Mouse (Mus musculus) cerebellum, adult 9-10 months (tissue): Measurements from ENCODE around the gene Elmo1.

Experiments used
- DNase-seq: peaks from one replicate; pipeline ENCODE4 v3.0.0; 2022

The Elmo1 gene

DNA sequence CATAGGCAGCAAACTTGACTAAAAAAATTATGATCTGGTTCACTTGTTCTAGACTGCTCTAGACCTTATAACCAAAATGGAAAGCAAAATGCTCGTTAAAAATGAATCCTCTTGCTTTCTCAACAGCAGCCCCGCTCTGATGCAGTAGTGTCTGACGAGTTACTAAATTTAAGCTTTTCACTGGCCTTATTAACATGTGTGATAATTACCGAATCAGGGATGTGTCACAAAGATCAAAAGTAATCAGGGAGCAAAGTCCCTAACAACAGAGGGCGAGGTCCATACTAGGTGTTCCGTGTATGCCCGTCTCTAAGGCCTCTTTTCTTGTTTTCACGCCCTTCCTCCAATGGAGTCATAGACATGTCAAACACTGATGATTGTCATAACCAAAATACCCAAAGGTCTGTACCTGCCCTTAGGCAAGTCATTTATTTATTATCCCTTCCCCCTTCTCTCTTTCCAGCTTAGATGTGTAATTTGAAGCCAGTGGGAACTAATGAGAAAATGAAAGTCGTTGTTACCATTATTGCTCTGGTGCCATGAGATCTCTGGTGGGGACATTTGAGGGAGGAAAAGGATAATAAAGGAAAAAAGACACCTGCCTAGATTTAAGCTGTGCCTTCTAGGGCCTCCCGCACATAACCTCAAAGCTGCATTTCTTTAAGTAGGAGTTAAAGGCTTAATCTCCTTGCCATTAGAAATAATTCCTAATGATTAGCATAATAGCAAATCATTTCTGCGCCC is 316.2 kb downstream of the Elmo1 start:
- DNase-seq: no peak

DNA sequence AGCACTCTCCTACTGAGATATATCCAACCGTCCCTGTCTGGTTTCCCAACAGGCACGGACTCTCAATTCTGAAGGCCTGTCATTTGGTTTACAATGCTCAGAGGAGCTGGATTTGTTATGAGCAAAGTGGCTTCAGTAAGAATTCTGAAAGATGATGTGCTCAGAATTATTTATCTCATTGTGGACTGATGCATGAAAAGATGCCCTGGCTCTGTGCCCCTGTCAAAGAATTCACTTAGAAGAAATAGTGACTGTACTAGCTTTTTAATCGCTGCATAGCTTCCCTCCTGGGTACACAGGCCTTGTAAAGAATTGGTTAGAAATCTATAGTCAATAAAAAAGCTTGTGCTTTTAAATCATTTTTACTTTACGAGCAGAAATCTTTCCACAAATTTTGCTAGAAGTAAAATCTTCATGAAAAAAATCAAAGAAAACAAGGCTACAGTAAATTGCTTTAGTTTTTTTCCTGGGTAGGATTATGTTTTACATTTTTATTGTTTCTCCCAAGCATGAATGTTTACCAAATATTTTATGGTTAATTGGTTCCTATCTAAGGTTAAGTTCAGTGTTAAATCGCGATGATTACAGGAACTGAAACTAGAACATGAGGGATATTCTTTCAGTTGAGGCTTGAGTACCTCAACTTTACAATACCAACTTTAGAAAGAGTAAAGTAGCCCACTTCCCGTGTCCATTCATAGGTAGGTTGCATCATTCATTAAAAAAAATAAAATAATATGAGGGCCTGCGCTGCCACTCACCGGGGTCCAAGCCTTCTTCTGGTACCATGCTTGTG is 320.1 kb downstream of the Elmo1 start:
- no peak for DNase-seq

DNA sequence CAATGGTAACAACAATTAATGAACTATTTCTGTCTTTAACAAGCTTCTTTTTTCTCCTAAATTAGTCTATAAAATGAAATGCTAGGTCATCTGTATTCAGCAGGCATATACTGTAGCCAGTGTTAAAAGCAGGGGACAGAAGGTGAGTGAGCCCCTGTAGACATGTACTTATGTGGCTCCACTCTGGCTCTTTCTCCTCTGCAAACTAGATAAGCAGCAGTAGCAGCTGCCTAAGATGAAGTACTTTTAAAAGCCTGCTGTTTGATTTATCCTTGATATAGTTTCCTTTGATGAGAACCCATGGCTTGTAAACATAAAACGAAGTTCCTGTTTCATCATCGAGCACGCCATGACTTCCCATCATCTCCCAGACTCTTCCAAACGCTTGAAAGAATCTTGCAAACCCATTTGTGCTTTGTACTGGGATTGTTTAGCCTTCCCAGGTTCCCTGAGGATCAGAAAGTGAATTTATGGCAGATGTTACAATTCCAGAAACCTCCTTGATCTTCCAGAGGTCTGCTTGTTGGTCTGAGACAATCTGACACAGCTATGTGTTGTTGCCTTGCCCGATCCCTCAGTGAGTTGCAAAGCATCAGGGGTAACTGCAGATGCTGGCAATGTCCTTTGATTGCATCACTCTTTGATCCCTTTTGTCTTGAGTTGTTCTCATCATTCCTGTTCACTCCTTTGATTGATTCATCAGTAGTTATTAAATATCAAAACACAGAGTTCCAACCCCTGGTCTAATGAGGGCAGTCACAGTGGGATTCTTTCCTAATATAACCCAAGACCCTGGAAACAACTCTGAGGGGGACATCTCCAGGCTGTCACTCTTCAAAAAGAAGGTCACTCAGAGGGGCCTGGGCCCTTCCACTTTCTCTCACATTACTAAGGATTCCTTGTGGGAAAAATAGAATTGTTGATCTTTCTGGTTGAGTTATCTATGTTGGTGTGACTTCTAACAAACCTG is 326.6 kb downstream of the Elmo1 start:
- no peak for DNase-seq

DNA sequence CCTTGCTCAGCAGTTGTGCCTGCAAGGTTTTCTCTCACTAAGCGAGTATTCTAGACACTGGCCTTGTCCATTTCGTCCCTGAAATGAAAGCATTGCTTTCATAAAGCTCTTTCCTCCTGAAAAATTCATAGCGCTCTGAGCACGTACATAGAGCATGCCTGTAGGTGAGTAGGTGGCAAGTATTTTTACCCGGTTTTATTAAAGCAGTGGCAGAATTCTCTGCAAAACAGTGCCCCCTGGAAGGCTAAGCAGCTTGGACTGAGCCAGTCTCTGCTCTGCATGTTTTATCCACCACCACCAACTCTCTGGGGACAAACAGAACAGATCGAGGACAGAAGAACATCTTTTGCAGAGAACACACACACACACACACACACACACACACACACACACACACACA is 340.6 kb downstream of the Elmo1 start:
- DNase-seq: no peak

DNA sequence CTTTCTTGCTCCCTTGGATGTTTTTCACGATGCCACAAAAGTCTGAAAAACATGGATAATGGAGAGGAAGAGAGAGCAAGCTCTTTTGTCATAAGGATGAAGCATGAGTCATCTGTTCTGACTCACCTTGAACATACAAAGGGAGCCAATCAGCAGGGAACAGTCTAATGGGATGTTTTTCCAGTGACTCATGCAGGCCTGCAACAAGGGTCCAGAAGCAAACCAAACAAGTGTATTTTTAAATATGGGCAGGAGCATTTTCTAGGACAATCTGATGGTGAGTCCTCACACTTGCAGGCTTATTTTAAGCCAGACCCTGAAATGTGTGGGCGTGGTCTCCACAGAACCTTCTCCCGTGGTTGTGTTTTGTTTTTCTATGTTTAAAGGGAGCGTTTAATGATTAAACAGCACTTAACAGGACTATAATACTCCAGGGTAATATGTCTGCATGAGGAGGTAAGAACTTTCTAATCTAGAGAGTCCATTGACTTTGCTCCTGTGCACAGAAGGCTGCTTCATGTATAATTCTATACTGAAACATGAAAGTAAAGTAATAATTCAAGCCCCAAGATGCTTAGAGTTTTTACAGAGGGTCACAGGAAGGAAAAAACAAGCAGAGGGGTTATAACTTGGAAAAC is 342.9 kb downstream of the Elmo1 start:
- no peak for DNase-seq

DNA sequence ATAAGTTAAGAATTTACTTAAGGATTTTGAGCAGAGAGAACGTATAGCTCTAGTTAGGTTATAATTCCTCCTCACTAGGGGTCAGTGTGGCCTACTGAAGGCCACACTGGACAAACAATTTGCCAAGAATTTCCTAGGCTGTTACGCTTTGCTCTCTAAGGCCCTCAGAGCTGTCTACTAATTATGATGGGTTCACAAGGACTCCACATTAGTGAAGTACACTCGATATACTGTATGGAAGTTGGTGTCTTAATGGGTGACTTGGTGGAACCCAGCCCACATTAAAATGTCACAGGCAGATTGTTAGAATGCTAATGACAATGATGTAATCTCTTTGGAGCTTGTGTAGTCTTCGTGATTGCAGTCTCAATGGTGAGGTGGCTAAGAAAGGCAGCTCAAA is 343.7 kb downstream of the Elmo1 start:
- DNase-seq: peak; percentile 42

DNA sequence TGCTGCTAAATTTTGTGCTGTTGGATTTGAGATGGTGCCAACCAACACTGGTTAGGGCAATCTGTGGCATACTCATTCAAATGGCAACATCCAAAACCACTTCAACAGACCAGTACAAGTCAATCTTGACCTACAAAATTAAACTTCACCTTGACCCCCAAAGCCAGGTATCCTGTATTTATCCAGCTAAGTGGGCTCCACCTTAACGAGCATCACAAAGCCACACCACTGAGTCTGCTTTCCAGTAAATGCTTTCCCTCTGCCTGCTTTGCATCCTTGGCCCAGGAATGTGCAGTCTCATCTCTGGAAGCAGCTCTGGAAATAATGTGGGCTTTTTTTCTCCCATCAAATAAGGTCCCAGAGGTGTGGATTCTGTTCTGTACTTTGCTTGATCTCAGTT is 349.1 kb downstream of the Elmo1 start:
- DNase-seq: no peak

DNA sequence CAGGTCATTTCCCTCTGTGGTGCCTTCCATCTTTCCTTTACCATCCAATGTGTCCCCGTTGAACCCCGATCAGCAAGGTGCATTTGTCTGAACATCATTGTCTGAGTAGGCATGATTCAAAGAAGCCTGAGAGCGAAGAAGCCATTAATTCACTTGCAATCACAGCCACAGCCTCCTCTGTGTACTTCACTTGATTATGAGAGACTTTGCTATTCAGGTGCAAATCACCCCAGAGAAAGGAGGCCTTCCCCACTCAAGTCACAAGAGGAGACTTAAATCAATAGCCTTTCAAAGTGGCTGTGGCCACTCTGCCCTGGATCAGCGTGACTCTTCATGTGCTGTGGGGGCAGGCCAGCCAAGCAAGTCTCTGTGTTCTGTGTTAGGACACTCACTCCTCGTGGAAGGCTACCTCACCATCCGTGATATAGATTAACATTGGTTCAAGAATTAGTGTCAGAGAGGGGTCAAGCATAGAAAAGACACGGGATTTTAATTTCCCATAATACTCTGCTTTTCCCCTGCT is 360.5 kb downstream of the Elmo1 start:
- DNase-seq: no peak

DNA sequence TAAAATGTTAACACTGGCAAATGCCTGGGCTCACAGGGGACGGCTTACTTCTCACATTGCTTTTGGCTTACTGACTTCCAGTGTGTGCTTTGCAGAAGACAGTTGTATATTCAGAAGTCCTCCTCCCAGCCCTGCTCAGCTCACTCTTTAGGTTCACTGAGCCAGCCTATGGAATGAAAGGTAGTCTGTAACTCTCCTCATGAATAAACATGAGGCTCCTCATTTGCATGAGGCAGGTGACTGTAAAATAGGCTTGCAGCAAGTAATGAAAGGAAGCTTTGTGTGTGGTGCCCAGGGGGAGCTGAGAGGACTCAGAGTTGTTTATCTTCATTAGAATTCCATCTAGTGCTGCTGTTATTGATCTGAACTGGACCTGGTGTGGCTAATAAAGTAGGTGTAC is 364.0 kb downstream of the Elmo1 start:
- DNase-seq: no peak

DNA sequence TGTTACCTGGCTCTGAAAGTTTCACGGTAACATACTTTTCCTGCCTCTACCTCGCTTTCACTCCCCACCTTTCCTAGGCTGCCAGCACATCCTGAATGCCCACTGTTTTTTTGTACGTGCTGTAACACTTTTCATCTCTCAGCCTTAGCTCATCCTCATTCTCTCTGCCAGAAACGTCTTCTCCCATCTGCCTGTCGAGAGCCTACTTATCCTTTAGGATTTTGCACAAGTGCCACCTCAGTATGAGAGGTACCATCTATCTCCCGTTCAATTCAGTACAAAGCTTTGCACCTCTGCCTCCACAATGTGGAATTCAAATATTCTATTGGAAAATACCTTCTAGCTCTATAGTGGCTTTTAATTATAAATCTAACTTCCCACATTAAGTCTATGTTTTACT is 369.7 kb downstream of the Elmo1 start:
- peak; percentile 70 for DNase-seq

DNA sequence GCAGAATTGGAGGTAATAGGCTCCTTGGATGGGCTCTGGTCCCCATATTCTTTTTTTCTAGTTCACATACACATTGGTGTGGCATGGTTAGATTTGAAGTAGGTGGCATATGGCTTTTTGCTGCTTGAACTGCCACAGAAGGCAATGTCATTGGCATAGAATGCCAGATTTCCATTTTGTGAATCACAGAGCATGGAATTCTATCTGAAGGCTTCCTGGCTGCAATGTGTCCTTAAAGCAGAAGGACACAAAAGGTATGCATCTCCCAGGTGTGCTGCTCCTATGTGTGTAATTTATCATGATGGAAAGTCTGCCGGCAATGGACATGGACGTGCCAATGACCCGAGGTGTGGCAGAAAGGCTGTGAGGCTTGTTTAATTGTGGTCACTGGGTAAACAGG is 371.2 kb downstream of the Elmo1 start:
- peak; percentile 93 for DNase-seq

DNA sequence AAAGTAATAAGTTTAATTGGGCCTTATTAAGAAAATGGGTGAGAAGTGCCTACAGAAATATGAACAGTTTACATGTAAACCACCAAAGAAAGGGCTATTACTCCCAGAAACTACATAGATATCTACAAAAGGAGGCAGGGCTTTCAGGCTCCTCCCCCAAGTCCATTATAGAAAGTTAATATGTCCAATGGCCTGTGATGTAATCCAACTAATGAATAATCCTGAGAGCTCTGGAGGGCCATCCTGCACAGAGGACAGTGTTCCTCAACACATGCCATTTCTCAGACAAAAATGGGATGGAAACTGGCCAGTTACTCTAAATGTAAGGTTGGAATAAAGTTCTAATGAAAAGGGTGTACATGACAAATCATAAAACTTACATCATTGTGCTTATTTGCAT is 373.8 kb downstream of the Elmo1 start:
- DNase-seq: no peak

DNA sequence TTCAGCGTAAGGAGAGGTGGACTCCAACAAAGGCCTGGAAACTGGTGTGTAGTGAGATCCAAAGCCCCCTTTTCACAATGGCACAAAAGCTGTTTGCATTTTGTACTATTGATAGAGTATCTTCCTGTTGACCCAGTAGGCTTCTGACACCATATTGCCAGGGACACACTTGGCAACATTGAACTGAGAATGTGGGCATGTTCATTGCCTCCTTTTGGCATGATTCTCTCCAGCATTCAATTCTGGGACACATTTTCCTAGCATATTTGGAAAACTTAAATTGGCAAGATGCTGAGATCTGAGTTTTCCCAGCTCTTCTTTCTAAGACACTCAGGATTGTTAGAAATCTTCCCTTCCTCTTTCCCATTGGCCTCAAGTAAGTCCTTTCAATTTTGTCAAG is 377.0 kb downstream of the Elmo1 start:
- no peak for DNase-seq

DNA sequence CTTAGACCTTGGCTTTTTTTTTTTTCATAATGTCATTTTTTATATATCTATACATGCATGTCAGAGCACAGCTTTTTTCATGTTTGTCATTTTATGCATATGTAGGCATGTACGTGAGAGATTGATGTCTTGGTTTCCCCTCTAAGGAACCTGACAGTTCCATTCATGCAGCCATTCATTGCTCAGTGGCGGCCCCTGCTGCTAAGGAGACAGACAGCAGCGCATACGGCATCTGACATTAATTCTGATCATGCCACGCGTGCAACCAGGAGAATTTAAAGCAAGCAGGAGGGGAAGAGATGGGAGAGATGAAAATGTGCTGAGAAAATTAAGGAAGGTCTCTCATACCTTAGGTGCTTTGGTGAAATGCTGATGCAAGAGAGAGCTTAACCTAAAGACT is 381.3 kb downstream of the Elmo1 start:
- DNase-seq: peak; percentile 92

DNA sequence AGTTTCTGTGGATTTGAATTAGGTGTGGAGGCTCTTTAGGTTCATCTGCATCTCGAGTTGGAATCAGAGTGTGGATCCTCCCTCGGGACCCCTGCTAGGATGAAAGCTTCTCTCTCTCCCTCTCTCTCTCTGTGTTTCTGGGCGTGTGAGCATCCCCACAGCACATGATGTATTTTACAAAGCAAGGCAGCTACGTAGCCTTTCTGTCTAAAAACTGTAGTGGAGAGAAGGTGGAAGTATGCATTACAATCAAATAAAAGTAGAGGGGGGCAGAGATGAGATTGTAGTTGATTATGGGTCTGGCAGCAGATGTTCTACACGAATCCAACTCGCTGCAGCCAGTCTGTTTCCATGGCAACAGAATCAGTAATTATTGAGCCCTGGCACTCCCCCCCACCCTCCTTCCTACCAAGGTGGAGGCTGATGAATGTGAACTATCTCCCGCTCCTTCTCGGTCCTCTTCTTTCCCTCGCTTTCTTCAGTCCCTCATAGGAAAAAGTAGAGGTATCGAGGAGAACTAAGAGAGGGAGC is 382.0 kb downstream of the Elmo1 start:
- peak; percentile 73 for DNase-seq

DNA sequence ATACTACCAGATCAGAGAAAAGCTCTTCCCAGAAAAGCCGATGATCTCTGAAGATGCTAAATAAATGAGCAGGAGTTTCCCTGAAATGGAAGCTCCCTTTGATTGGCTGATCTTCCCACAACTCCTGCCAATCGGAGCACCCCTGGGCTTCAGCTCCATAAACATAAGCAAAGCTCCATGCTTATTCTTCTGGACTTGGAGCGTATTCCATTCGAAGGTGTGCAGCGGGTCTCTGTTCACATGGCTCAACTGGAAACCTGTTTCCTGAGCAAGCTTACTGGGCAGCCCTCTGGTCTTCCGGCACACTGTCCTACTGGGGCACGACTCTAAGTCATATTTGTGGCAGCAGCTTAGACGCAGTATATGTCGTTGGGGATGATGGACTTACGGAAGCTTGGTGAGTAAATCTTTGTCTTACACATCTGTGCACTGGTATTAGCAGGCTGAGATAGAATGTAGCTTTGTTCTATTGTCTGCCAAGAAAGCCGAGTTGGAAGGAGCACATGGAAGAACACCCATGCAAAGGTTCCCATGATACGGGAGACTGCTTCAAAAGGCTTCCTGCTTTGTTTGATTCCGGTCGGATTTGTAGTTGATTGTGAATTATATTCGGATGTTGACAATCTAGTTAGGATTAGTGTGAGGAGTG is 382.6 kb downstream of the Elmo1 start:
- peak; percentile 85 for DNase-seq

DNA sequence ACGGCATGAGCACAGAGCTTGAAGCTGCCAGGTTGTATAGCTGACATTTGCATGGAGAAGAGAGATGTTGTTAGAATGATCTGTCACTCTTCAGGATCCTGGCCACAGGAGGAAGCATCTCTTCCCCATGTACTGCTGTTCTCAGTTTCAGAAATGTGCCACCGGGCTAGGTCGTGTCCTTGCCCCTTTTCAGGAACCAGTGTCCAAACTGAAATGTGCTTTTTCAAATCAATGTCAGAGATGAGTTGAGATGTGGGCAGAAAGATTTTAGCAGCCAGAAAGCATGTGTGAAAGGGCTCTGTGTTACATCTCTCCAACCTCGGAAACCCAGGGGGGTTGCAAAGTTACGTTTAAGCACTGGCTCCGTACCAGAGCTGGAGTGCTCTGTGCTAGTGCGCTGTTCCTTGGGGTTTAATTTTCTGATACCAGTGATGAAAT is 383.3 kb downstream of the Elmo1 start:
- DNase-seq: peak; percentile 51

DNA sequence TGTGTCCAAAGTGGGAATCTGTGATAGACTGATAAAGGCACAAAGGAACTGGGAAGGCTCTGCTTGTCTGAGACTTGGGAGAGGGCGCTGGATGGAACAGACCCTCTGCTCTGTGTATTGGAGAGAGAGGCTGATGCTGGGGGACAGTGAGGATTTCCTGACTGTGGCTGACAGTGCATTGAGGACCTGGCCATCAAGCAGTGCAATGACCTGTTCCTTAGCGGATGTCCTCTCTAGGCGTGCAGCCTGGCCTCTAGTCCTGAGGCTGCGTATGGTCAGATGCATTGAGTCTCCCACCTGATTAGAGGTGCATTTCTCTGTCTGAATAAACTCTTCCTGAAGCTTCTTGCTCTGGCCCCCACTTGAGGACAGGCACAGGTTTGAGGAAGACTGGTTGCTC is 384.2 kb downstream of the Elmo1 start:
- DNase-seq: no peak

DNA sequence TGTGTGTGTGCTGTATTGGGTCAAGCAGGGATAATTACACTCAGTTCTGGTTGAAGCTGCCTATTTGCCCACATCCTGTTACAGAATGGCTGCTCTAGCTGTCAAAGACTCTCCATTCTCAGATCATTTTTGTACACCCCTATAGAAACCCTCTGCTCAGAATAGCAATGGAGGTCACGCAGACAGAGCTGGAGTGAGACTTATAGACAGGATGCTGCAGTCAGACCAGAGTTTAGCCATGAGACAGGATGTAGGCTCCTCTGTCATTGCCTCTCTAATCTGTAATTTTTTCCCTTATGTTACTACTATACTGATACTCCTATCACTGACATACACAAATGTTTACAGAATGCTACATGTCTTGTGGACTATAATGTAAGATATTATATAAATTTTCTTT is 391.4 kb downstream of the Elmo1 start:
- no peak for DNase-seq

DNA sequence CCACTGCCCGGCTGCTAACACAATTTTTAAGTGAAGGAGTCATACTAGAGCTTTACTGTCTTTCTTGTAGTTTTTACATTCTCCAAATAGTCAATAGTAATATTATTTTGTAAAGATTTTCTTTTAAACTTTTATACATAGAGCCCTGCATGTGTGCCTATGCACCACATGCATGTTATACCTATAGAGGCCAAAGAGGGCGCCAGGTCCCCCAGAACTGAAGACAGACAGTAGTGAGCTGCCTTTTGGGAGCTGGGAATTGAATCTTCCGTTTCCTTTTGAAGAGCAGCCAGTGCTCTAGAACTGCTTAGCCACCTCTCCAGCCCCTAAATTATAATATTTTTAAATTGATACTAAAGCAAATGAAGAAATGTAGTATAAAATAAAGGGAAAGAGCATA is 398.7 kb downstream of the Elmo1 start:
- no peak for DNase-seq

DNA sequence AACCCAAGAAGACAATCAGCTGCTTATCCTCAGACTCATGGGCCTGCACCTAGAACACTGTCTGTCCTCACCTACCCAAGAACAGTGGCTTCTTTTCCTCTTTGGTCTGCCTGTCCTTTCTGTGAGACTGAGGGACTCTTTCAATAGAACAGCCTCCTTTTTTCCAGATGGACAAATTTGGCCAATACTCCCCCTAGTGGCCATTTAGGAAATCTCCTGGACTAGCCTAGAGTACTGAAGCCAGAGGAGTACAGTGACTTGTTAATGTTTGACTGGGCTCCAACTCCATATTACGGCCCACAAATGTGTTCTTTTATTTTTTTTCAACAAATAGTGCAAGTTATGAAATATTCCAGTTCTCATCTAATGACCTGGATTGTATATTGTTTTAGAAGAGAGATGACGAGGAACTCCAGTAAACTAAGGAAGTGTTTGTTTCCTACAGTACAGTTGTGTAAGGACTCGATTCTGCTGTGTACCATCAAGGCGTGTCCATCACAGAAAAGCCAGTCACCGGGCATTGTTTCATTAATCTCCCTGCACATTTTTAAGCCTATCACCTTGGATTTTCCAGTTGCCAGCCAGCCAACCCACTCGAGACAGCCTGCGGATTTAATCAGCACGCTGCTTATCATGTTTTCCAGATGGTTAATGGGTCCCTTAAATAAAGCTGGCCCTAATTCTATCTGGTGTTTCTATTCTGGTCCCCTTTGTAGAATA is 399.5 kb downstream of the Elmo1 start:
- no peak for DNase-seq
